Mouse (Mus musculus): ENCODE measurements around the gene Prkn.

DNA sequence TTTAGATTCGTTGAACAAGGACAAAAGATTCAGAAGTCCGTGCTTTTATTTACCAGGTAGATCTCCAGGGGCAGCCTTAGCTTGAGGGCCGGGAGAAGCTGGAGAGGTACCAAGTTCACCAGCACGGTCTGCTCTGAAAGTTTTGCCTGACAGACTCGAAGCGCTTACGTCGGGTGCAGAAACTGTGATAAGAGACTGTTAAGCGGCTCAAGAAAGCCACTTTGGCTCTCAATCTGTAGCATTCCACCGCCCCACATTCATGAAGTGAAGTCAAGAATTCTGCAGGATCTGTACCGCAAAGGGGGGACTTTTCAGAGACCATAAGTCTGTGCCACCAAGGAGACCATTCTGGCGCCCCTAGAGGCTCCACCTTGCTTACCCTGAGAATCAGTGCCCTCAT lies 1212.5 kb downstream of the Prkn start:
- TF ChIP-seq GATA1 (IDR thresholded peaks at IDR 0.05; ENCODE audit: borderline replicate concordance, low read length) = no peak
- no peak for TF ChIP-seq FLI1 (IDR thresholded peaks at IDR 0.05; ENCODE audit: low read length)
